Mouse (Mus musculus) natural killer cell, adult 2 months (primary cell): ENCODE data around the gene Clstn2.

ENCODE experiments used
- DNase-seq, 2 experiments: peaks; one replicate each; pipeline ENCODE4 v3.0.0; 2022; ENCODE audit warnings: low spot score in 2 of 2

Clstn2 gene

DNA sequence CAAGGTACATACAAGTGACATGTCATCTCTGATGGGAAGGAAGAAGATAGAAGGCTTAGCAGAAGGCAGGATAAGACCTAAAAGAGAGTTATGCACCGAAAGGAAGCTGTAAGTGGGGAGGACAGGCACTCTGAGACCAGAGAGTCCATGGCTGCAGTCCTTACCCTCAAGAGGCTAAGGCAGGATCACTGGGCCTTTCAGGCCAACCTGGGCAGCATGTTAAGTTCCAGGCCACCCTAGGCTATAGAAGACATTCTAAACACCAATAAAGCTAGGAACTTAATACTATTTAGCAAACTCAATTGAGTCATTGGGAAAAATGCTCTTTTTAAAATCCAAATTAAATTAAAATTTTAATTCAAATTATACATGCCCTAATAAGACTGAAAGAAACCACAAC lies 258.0 kb downstream of the Clstn2 start:
- no peak for DNase-seq

DNA sequence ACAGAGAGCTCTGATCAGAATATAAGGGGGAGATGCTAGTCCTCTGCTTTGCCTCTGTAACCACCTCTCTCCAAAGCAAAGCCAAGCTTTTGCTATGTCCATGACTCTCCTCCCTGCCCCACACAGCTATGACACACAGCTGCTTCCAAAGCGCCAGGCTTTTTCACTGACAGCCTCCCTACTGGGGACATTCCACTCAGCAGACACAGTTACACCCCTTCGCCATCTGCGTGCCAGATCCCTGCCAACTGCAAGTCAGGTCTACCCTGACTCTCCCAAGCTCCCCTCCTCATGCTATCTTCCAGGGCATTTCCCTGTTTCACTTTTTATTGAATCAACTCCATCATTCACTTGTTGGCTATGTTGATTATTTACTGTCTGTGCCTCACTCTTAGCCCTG lies 259.1 kb downstream of the Clstn2 start:
- DNase-seq, result no peak

DNA sequence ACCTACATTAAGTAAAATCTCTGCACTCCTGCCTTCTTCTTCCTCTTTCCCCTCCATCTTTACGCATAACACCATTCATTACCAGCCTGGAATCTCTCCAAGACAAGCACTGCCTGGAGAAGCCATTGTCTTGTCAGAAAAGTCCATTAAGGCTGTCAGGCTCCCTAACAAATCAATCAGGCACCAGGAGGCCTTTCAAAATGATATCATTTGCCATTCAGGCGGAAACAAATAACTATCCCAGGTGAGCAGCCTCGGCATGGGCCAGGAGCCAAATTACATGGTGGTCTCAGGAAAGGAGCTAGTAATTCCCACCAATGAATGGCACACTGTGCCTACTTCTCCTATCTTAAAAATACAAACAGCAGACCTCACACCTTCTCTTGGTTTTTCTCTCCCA lies 260.6 kb downstream of the Clstn2 start:
- DNase-seq, result no peak

DNA sequence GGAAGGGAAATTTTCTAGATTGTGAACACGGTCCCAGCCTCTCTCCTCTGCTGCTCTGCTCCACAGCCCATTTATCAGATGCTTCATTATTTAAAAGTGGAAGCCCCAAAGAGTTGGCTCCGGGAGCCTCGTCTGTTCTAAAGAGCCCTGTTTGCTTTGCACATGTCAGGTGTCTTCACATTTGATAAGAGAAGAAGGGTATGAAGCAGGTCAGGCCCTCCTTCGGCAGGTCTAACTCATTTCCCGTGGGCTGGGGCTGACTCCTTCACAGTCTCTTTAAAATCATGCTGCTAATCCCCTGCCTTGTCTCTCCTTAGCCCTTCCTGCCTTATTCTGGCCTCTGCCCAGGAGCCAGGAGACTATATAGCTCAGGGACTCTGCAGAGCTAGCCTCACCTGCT lies 263.6 kb downstream of the Clstn2 start:
- DNase-seq, result no peak

DNA sequence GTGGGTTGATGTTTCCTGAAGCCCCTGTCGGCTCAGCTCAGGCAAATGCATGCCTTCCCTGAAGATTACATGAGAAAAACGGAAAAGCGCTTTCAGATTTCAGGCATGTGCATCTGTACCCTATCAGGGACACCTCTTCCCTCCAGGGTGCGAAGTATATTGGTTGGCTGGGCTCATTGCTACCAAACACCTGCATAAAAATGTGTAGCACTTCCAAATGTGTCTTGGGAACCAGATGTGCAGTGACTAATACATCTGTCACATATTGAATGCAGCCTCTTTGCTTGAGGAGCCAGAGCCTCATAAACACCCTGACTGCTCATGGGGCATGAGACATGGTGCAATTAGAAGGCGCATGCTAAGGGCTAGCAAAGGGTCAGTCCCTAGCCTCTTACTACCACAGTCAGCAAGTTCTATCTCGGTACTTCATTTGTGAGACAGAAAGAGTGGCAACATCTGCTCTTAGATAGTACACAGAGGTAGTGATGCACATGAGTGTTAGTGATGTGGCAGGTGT lies 267.7 kb downstream of the Clstn2 start:
- no peak for DNase-seq

DNA sequence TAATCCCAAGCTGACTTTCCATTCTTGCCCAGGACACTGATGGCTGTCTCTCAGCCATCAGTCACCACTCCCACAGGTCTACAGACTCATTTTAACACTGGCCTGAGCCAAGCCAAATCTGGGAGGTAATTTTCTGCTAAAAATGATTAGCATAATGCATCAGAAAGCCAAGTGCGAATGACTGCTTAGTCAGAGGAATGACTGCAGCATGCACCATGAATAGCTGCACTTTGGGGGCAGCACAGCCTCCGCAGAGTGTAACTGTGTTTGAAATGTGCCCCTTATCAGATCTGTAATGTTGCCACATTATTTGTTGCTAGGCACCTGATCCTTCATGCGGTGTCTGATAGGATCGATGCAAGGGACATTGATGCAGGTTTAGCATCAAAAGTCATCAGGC lies 269.9 kb downstream of the Clstn2 start:
- DNase-seq, result no peak

DNA sequence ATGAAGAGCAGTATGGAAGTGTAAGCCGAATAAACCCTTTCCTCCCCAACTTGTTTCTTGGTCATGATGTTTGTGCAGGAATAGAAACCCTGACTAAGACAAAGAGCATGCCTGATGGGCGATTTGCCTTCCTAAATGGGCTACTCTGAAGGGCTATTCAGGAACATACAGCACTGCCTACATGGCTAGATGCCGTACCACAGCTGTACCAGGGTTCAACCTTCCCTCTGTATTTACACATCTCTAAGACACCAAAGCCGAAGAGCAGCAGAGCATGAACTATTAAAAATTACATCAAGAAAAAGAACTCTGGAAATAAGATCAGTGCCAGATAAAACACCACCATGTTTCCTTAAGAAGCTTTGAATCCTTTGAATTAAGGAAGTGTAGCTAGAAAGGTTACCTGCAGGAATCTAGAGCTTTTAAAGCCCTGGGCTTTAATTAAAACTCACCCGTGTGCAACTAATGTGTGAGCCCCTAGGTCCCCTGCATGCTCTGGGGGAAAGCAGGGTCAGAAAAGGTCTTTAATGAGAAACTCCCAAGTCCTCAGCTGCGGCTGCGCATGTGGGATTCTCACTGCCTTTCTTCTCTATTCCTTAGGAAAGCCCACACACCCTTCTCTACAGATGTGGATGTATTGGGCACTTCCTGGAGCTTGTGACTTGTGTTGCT lies 277.2 kb downstream of the Clstn2 start:
- DNase-seq, result no peak

DNA sequence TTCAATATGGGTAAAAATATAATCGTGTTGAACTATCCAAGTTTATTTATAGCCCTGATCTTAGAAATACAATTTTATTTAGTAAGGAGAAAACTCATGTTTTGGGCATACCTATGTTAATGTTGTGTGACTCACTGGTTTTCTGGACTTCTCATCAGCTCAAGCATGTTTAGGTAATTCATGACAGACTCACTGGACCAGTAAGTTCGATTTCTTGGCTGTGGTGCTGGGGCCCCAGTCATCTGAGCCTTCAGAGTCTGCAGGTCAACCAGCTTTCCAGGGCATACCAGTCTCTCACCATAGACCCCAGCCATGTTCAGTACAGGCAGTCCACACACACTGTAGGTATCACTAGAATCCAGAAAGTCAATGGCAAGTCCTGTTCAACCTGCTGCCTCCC lies 279.3 kb downstream of the Clstn2 start:
- DNase-seq, result no peak

DNA sequence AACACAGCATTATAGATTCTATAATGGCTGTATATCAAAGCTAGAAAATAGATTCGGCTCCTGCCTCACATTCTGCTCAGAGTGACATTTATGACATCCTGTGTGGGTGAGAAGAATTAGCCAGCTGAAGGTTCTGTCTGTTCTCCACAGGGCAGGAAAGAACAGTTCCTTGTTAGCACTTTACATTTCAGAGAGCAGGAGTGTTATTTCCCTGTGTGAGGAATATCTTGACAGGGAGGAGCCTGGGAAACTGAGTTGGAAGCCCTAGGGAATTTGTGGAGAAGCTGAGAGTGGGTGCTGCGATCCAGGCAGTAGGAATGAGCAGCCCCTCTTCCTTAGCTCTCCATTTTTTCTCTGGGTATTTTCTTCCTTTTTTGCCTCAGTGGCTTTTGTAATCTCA lies 286.4 kb downstream of the Clstn2 start:
- no peak for DNase-seq

DNA sequence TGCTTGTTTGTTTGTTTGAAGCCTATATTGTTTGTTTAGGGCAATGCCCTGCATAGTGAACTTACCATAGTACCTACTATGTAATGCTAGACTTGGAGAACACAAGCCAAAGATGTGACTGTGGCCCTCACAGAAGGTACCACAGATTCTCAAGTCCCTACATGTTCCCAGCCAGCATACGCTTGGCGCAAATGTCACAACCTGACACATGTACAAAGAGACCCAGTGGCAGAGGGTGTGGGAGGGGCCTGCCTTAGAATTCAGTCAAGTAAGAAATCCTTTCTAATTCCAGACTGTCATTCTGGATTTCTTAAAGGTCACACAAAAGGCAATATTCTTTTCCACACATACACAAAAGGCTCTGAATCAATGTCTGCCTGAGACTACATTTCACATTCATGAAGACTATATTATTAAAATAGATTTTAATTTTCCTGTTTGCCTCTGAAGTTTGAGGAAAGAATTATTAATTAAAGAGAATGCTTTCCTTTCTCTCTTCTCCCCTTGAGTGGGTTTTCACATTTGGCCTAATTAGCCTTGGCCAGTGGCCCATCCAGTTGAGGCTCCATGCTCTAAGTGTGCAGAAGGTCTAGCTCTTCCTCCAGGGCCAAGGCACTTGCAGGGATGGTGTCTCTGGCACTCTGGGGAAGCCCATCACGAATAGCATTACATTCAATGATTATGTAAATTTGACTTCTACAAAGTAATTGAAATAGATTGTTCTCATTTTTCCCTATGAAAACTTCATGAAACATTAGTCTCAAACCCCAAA lies 305.1 kb downstream of the Clstn2 start:
- DNase-seq, result no peak

DNA sequence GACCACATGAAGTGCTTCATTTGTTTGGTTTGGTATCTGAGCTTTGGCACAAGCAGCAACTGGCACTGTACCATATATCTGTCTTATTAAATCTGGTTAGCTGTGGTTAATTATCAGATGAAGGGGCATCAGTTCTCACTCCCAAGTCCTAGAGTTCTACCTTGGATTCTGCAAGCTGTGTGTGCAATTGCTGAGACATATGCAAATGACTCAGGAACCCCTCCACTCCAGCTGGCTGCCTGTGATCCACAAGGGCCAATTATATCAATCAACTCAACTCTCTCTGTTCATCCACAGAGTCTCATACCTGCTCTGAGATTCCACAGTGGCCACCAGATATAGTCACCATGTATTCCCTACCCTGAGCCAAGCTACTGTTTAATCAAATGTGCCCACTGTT lies 315.3 kb downstream of the Clstn2 start:
- DNase-seq, result no peak

DNA sequence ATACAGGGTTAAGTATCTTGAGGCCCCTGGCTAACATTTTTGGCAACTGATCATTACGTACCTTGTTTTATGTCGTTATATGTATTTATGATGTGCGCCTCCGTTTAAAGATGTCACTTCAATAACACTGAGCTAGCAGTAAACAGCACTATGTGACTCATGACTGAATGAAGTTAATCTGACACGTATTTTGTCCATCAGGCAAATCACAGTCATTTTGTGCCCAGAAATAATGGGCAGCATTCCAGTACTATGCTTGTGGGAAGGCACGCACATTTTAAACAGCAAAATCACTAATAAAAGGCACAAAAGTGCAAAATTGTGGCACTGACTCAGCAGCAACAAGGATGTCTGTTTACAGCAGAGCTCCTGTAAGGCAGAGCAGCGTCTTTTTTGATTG lies 316.0 kb downstream of the Clstn2 start:
- no peak for DNase-seq

DNA sequence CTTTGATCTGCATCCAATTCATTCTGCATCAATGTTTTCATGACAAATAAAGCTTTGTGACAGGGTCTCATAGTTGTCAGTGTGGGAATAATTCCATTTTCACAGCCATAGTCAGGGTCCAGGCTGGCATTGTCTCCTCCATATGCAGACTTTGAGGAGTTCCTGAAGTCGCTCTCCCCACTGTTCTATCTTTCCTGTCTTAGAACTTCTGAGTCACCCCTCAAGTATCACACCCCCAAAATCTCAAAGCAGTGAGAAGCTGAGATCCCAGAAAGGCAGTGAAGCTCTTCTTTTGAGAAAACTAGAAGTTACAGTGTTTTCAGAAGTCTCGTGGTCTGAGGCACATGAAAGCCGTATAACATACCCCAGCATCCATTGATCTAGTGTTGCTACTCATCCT lies 320.1 kb downstream of the Clstn2 start:
- no peak for DNase-seq

DNA sequence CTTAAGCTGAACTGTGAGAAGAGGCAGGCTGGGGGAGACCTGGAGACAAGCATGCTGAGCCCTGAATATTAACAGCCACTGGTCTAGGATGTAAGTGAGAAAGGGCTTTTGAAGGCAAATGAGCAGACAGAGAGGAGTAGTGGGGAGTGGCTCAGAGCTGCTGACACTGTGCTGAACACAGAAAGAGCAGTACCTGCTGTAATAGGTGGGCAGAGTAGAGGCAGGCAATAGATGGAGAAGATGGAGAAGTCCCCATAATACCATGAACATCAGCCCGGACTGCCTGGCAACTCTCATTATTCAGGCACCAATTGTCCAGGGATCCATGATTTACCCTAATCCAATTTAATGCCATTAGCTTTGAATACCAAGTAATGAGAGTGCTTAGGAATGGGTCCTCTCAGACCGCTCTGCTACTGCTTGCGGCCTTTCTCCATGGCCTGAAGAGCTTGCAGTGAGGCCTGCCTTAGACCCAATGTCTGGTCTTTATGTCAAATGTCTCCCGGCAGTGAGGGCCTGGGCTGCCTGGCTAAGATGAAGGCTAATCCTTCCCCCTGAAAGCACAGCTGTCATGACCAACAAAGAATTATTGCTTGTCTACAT lies 329.0 kb downstream of the Clstn2 start:
- no peak for DNase-seq

DNA sequence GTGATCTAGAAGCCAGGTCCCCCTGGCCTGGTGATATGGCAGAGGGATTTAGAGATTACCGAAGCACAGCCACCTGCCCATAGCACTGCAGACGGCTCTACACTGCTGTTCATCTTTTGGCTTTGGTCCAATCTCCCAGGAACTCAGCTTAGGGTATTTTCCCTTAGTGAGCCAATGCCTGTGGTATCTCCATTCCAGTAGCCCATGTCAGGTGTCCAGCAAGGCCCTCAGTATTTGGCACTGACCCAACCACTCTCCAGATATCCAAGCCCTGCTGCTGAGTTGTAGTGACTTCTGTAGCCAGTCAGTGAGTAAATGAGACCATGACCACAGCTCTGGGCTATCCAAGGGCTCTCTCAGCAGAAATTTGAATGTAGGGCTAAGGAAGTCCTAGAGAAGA lies 330.0 kb downstream of the Clstn2 start:
- DNase-seq, result no peak

DNA sequence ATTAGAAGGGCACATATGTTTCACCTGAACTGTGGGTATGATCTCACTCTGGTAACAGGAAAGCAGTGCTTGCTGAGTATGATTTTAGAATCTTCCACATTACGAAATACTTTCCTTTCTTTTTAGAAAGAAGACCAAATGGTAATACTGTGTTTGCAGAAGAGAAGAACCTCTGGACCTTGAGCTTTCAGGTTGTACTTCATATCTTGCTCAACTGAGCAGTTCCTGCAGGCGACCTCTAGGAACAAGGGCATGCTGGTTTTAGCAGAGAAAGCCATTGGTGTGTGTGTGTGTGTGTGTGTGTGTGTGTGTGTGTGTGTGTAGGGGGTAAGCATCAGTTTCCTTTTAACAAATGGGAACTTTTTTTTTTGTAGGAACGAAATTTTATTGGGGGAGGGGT lies 333.0 kb downstream of the Clstn2 start:
- no peak for DNase-seq

DNA sequence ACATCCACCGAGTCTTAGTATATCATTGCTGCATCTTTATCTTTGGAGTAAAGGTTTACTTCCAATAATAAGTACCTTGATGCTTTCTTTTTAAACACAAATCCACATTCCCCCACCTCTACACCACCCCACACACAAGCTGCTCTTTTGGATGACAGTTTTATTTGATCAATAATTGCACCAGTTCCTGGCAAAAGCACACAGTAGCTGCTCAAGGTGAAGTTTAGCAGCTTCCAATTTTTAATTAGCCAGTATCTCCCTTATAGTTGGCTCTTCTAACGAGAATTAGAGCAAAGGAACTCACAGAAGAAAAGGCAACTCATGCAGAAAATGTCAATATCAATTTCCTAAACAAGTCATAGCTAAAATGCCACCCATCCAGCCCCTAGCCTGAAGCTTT lies 334.0 kb downstream of the Clstn2 start:
- no peak for DNase-seq

DNA sequence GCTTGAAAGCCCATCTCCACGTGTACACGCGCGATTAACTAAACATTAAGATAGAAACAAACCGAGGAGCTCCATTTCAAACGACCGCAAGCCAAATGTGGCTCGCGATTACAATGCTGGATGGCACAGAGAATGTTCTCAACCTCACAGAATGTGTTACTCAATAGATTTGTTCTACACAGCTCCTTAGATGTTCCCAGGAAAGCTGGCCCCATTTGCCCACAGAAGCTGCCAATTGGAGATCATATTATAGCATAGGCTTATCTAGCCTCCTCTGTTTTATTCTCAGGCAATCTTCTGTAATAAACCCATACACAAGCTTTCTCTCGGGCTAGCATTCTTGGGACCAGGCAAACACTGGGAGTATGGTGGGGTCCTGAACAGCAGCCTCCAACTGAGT lies 334.9 kb downstream of the Clstn2 start:
- no peak for DNase-seq

DNA sequence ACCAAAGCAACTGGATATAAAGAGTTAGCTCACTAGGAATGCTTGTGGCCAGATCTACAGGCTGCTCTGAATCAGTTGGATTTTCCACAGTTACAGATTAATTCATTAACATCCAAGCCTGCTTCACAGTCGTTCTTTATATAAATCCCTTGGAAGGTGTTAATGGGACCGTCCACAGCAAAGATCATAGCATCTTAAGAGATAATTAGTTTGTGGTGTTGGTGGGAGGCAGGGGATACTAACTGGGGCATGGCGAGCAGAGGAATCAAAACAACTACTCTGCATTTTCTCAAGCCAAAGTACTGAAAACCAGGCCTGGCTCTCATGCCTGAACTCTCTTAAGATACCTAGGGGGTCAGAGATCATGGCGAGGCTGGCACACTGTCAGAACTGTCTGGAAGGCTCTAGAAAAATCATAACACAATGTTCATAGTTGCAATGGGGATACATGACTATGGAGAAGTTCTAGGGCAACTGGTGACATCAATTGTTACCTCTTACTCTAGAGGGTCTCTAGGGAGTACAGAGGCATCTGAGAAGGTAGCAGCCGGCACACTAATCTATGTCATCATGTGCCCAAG lies 336.2 kb downstream of the Clstn2 start:
- DNase-seq, result no peak

DNA sequence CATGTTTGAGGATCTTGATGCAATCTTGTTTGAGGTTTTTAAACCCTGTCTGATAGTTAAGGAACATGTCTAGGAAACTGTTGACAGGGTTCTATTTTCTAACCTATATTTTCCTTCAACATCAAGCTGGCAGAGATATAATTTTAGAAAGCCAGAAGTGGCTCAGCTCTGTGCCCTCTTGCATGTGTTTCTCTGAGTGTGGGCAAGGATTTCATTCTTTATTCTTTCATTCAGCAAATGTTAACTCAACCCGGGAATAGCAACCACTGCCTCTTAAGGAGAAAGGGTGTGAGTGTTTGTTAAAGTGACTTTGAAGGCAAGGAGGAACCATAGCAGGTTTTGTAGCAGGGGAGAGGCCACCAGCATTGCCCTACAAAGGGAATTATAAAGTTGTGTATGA lies 337.7 kb downstream of the Clstn2 start:
- DNase-seq, result no peak

DNA sequence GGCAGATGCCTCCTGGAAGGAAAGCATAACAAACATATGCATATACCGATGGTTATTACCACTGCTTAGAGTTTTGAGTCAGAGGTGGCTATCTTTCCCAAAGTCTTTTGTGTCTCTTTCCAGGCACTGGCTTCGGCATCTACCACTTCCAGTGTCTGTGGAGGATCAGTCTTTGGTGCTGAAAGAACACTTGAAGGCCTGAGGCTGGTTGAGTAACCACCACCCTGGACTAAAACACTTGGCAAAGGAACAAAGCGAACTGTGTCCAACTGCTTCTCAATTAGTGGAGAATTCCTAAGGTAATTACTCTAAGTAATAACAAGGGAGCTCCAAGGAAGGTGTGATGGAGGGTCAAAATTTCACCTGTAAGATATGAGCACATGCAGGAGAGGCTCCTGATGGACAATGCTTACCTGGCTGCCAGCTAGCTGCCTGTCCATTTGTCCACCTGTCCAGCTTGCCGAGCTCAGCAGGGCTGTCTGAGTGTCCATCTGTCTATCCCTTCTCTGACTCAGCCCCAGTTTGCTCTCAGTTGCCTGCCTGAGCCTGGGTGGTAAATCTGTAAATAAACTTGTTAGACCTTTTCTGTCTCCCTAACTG lies 346.1 kb downstream of the Clstn2 start:
- DNase-seq, result no peak

DNA sequence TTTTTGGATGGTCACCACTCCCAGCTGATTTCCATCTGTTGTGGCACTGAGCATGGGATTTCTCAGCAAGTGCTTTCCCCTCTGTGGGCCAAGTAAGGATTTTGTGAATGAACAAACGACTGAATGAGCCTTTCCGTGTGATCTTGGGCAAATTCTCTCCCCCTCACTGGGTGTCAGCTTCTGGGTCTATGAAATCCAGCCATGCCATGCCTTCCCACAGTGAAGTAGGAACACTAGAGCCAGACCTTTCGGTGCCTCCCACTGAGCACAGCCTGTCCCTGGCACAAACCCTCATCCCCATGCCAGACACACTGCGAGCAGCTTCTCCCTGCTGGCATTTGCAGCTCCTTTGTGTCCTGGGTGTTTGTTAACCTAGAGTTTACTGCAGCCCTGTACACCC lies 347.3 kb downstream of the Clstn2 start:
- no peak for DNase-seq
